Mouse (Mus musculus) limb, embryonic 12.5 days (tissue): ENCODE results near the gene Zfp68. TPM values are rescaled to one million over a fixed set of nuclear protein-coding genes. Genes with fewer than 3 reads are reported as not detected.

Source experiments
- ATAC-seq: fragments of 200-750 bp; cut with Nextera tagmentation; 2 replicates; pipeline ENCODE4 v1.8.0; 2017; ENCODE audit warnings: low read depth, moderate TSS enrichment; ENCODE audit not compliant: insufficient number of reproducible peaks, insufficient read depth, low FRiP score, low TSS enrichment
- H3K27ac ChIP-seq: fragments of 300-500 bp; sonication (generic); 2 replicates; pipeline ENCODE4 v1.5.1; 2016; ENCODE audit warnings: mild to moderate bottlenecking, moderate library complexity
- H3K27me3 ChIP-seq: fragments of 300-500 bp; sonication (generic); 2 replicates; pipeline ENCODE4 v1.6.1; 2016; ENCODE audit warnings: mild to moderate bottlenecking, moderate library complexity
- H3K36me3 ChIP-seq: fragments of 300-500 bp; sonication (generic); 2 replicates; pipeline ENCODE4 v1.6.1; 2016; ENCODE audit warnings: mild to moderate bottlenecking, moderate library complexity
- H3K4me1 ChIP-seq: fragments of 300-500 bp; sonication (generic); replicated peaks from 2 replicates; pipeline ENCODE4 v1.6.1; 2016
- H3K4me2 ChIP-seq: fragments of 300-500 bp; sonication (generic); 2 replicates; pipeline ENCODE4 v1.6.1; 2016; ENCODE audit warnings: mild to moderate bottlenecking, moderate library complexity
- H3K4me3 ChIP-seq: fragments of 300-500 bp; sonication (generic); replicated peaks from 2 replicates; pipeline ENCODE4 v1.5.1; 2016; ENCODE audit warnings: mild to moderate bottlenecking
- H3K9ac ChIP-seq: fragments of 300-500 bp; sonication (generic); replicated peaks from 2 replicates; pipeline ENCODE4 v1.6.1; 2016; ENCODE audit warnings: mild to moderate bottlenecking, moderate library complexity
- H3K9me3 ChIP-seq: fragments of 300-500 bp; sonication (generic); 2 replicates; pipeline ENCODE4 v1.6.1; 2016; ENCODE audit warnings: mild to moderate bottlenecking, moderate library complexity
- WGBS: fragments of 180-500 bp; shearing (Covaris S2); methylation state at CpG from one replicate; pipeline ENCODE4 v1.1.7; 2016; 5-methylcytosine and 5-hydroxymethylcytosine counted together
- polyA plus RNA-seq: library from polyadenylated mRNA; unstranded; fragments of >200 nt; fragmentation: Nextera tagmentation; extraction: Ambion mirVana; gene quantifications from 2 replicates; pipeline ENCODE4 v1.2.1, GENCODE M21; 2016

The Zfp68 gene
- polyA plus RNA-seq: 77.3 and 86.7 TPM in 2 replicates

DNA sequence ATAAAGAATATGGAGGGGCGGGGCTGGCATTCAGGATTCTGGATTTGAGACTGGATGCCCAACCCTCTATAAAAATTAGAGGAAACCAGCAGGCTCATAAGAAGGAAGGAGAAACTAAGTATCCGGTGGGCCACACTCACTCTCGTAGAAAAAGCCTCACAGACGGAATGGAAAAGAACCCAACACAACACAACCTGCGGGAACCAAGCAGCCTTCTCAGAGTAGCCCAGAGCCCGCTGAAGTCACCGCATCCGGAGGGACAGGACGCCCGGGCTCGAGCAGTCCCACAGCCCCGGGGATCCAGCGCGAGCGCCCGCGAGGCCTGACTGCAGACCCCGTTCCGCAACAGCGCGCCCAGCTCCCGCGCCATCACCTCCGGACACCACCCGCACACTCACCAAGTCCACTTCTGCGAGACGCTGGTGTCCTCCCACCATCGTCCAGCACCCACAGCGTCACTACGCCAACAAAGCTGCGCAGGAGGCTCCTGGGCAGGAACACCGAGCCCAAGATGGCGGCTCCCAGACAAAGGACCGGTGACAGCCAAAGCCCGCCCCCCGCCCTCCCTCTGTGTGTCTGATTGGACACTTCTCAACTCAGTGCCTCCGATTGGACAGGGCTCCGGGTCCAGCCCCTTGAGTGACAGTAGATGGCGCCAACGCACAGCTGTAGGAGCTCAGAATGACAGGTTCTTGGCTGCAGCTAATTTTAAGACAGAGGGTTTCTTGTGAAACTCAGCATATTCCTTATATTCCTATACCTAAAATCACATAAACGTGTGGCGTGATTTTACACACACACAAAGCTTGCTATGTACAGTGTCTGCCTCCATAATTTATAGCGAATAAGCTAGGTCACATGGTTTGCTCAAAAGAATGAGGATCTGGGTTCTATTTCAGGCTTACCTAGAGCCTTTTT is at the start of gene Zfp68:
Zfp68 (minus strand) TSS at position 551 of the 918 bp plus-strand sequence.
- peak; percentile 96 for ATAC-seq
- peak within 1 kb of the TSS; percentile 47 for H3K4me2 ChIP-seq
- H3K27me3 ChIP-seq: no peaks in the 10 kb centered on the region
- H3K9ac ChIP-seq: peak within 1 kb of the TSS; percentile 97
- H3K27ac ChIP-seq: peak within 1 kb of the TSS; percentile 97
- peak within 1 kb of the TSS; percentile 83 for H3K4me3 ChIP-seq
- H3K9me3 ChIP-seq: peaks cover 31% of the 10 kb centered on the region
- peaks cover 17% of the 10 kb centered on the region for H3K4me1 ChIP-seq
- H3K36me3 ChIP-seq: peaks cover 42% of the 10 kb centered on the region
- WGBS: under 1% methylated on average over 43 of the region's 43 CpGs

DNA sequence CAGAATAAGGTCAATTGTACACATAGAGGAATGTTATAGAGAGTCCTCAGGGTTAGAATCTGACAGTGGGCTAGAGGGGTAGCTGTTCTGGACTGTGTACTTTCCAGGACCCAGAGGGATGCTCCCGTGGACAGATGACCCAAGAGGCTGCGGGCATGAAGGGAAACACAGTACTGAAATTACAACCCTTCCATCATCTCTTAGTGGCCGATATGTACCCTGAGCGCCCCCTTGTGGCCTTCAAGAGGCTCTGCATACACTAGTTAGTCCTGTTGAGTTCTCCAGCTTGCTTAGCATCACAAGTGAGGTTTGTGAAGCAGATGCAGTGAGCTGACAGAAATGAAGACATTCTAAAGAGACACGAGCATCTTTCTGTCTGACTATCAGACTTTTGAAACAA is 39.4 kb upstream of the Zfp68 start:
- WGBS: 16% methylated on average over 5 of the region's 5 CpGs
- Histone ChIP-seq H3K4me1 (no peaks in the 10 kb centered on the region), H3K9me3 (no peaks in the 10 kb centered on the region), H3K4me2 (no peak overlapping the region), H3K9ac (no peak overlapping the region), H3K4me3 (no peak overlapping the region), H3K36me3 (no peaks in the 10 kb centered on the region), H3K27ac (no peak overlapping the region), H3K27me3 (no peaks in the 10 kb centered on the region)
- ATAC-seq: no peak

DNA sequence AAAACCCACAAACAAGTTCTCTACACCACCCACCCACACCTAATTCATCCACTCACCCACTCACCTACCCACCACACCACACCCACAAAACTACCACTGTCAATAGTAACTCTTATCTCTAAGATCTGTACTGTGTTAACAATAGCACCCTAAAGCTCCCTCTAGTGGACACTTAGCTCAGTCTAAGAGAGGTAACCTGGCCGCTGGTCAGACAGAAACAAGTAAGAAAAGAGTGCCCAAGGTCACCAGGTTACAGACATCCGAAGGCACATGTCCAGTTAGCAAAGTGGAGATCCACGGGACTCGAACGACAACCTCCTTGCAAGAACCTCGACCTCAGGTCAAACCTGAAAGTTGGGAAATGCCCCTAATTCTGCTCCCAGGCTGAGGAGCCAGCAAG is 38.3 kb upstream of the Zfp68 start:
- no peak overlapping the region for H3K4me2 ChIP-seq
- no peaks in the 10 kb centered on the region for H3K9me3 ChIP-seq
- 32% methylated on average over 6 of the region's 6 CpGs for WGBS
- H3K4me1 ChIP-seq: no peaks in the 10 kb centered on the region
- ATAC-seq: peak; percentile 68; the same call in 1 of the 2 replicates
- no peaks in the 10 kb centered on the region for H3K27me3 ChIP-seq
- no peak overlapping the region for H3K9ac ChIP-seq
- no peak overlapping the region for H3K27ac ChIP-seq
- H3K36me3 ChIP-seq: no peaks in the 10 kb centered on the region
- H3K4me3 ChIP-seq: no peak overlapping the region

DNA sequence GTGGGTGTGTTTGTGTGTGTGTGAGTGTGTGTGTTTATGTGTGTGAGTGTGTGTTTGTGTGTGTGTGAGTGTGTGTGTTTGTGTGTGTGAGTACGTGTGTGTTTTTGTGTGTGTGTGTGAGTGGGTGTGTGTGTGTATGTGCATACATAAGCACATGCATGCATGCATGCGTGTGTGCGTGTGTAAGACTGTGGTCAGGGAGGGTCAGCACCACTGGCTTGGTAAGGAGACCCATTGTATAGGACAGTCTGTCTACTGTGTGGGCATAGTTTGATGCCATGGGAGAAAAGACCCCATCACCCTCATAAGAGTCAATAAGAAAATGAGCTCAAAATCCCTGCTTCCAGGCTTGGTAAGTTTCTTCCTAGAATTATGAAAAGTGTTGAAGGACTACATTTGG is 37.8 kb upstream of the Zfp68 start:
- no peak overlapping the region for H3K9ac ChIP-seq
- H3K27ac ChIP-seq: no peak overlapping the region
- H3K4me1 ChIP-seq: no peaks in the 10 kb centered on the region
- no peaks in the 10 kb centered on the region for H3K9me3 ChIP-seq
- no peak for ATAC-seq
- H3K4me3 ChIP-seq: no peak overlapping the region
- H3K27me3 ChIP-seq: no peaks in the 10 kb centered on the region
- no peak overlapping the region for H3K4me2 ChIP-seq
- no peaks in the 10 kb centered on the region for H3K36me3 ChIP-seq
- WGBS: 84% methylated on average over 3 of the region's 3 CpGs

DNA sequence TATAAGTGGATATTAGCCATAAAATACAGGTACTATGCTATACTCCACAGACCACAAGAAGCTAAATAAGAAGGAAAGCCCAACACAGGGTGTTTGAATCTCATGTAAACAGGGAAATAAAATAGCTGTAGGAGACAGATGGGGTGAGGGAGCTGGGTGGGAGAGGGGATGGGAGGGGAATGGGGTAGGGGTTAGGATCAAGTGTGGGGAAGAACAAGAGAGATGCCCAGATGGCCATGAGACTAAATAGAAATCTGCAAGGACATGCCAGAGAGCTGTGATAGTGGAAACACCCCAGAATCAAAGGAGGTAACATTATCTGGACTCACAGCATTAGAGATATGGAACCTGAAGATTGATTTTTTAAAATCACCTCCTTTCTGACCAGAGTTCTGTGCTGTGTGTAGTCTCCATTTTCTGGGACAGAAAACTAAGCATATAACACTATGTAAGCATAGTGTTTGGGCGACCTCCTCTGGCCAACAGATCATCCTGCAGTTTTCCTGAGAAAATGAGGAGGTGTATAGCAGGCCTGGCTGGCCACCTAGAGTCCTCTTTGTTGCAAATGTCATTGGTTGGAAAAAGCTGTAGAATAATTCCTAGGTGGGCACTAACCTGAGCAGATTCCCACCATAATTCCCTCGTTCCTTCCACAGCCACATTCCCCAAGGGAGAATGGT is 37.1 kb upstream of the Zfp68 start:
- no peak overlapping the region for H3K27ac ChIP-seq
- no peaks in the 10 kb centered on the region for H3K4me1 ChIP-seq
- no peaks in the 10 kb centered on the region for H3K9me3 ChIP-seq
- H3K4me3 ChIP-seq: no peak overlapping the region
- WGBS: 16% methylated on average over 2 of the region's 2 CpGs
- no peak overlapping the region for H3K9ac ChIP-seq
- peaks cover 7% of the 10 kb centered on the region; the same call in 1 of the 2 replicates for H3K36me3 ChIP-seq
- H3K4me2 ChIP-seq: no peak overlapping the region
- ATAC-seq: 0 out of 2 replicates have a peak, but pooled peaks have one; percentile 66
- H3K27me3 ChIP-seq: no peaks in the 10 kb centered on the region

DNA sequence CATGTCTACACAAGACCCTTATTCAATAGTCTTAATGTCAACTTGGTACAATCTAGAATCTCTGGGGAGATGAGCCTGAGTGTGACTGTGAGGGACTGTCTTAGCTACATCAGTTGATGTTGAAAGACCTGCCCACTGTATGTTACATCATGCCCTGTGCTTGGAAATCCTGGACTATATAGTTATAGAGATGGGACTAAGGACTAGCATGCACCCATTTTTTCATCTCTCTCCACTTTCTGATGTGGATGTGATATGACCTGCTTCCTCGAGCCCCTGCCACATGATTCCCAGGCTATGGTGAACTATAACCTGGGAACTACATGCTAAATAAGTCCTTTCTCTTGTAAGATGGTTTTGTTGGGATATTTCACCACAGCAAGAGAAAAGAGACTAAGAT is 33.4 kb upstream of the Zfp68 start:
- Histone ChIP-seq H3K4me3 (no peak overlapping the region), H3K9me3 (no peaks in the 10 kb centered on the region), H3K4me1 (no peaks in the 10 kb centered on the region), H3K4me2 (no peak overlapping the region), H3K9ac (no peak overlapping the region), H3K27ac (no peak overlapping the region), H3K36me3 (peaks cover 39% of the 10 kb centered on the region), H3K27me3 (no peaks in the 10 kb centered on the region)
- WGBS: 82% methylated on average over 1 of the region's 1 CpGs
- ATAC-seq: no peak

DNA sequence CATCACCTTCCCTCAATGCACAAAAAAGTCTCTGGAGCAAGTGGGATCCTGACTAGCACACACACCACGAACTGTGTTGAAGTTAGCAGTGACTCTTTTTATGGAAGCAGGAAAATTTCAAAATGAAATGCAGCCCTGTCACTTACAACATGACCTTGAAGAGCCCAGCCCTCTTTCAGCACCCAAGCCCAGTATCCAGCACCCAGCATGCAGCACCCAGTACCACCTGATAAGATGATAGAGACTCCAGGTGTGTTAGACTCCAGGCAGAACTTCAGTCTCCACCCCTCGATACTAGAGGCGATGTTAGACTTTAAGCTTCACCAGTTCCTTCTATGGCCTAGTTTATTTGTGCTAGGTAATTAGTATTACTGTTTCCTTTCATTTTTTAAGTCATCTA is 22.2 kb upstream of the Zfp68 start:
- Histone ChIP-seq H3K4me1 (no peaks in the 10 kb centered on the region), H3K27me3 (no peaks in the 10 kb centered on the region), H3K4me2 (no peak overlapping the region), H3K9me3 (0 out of 2 replicates have a peak, but pooled peaks cover 7% of the 10 kb centered on the region), H3K36me3 (peaks cover 73% of the 10 kb centered on the region), H3K4me3 (no peak overlapping the region), H3K9ac (no peak overlapping the region), H3K27ac (no peak overlapping the region)
- 95% methylated on average over 3 of the region's 3 CpGs for WGBS
- ATAC-seq: no peak

DNA sequence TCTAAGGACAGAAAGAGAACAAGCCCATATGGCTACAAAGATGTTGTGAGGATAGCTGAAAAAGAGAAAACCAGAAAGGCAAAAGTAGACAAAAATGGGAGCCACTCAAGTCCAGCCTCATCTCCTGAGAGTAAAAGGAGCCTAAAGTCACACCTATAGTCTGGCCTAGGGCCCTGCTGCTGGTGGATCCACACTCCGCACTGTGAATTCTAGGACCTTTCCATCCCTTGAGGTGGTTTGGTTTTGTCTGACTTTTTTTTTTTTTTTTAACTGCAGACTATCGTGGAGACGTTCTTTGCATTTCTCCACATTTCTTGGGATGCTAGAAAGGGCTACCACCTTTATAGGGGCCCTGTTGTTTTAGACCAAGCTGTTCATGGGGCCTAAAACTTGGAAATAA is 21.5 kb upstream of the Zfp68 start:
- H3K4me3 ChIP-seq: no peak overlapping the region
- H3K9me3 ChIP-seq: 0 out of 2 replicates have a peak, but pooled peaks cover 7% of the 10 kb centered on the region
- H3K27me3 ChIP-seq: no peaks in the 10 kb centered on the region
- H3K9ac ChIP-seq: no peak overlapping the region
- H3K4me1 ChIP-seq: no peaks in the 10 kb centered on the region
- H3K36me3 ChIP-seq: peaks cover 73% of the 10 kb centered on the region
- WGBS: 92% methylated on average over 3 of the region's 3 CpGs
- no peak overlapping the region for H3K27ac ChIP-seq
- no peak for ATAC-seq
- H3K4me2 ChIP-seq: no peak overlapping the region

DNA sequence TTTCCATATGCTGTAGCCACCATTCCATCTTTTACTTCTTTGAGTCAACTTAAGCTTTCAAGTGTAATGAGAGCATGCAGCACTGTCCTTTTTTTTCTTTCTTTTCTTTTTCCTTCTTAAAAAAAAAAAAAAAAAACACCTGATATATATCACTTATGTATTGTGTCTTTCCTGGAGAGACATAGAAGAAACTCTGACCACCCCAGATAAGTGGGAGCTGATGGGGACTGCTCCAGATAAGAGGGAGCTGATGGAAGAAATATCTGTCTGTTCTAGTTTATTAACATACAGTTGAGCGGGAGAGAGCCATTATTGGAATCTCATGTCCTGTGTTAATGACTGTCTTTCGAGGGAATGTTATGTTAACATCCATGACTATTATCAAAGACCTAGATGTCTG is 16.9 kb upstream of the Zfp68 start:
- no peaks in the 10 kb centered on the region for H3K27me3 ChIP-seq
- no peaks in the 10 kb centered on the region for H3K4me1 ChIP-seq
- H3K4me2 ChIP-seq: no peak overlapping the region
- H3K27ac ChIP-seq: no peak overlapping the region
- ATAC-seq: no peak
- peaks cover 60% of the 10 kb centered on the region for H3K36me3 ChIP-seq
- H3K4me3 ChIP-seq: no peak overlapping the region
- H3K9ac ChIP-seq: no peak overlapping the region
- 99% methylated on average over 2 of the region's 2 CpGs for WGBS
- 0 out of 2 replicates have a peak, but pooled peaks cover 7% of the 10 kb centered on the region for H3K9me3 ChIP-seq

DNA sequence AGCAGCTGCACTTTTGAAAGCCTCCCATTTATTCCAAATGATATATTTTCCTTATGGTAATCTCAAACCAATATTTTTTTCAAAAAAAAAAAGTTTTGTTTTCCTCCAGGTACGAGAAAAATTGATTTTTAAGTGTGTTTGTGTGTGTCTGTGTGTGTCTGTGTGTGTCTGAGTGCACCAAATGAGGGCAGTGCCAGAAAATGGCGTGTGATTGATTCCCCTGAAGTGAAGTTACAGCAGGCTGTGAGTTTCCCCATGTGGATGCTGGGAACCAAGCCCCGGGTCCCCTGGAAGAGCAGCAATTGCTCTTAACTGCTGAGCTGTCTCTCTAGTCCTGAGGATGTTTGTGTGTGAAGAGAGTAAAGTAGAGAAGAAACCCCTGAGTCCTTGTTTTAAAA is 3.9 kb upstream of the Zfp68 start:
- Histone ChIP-seq H3K4me1 (peaks cover 20% of the 10 kb centered on the region), H3K9me3 (no peaks in the 10 kb centered on the region), H3K4me2 (peak overlapping the region; percentile 69), H3K36me3 (peaks cover 2% of the 10 kb centered on the region; the same call in 1 of the 2 replicates), H3K9ac (peak overlapping the region; percentile 89), H3K27ac (no peak overlapping the region; the same call in 1 of the 2 replicates), H3K4me3 (peak overlapping the region; percentile 76), H3K27me3 (no peaks in the 10 kb centered on the region)
- ATAC-seq: no peak
- 11% methylated on average over 3 of the region's 3 CpGs for WGBS
